Mouse (Mus musculus): ENCODE measurements around the gene Pax7. TPM values are rescaled to one million over a fixed set of nuclear protein-coding genes. Genes with fewer than 3 reads are reported as not detected.
A peak's percentile ranks its signal among the peaks of the same experiment; 100 is the strongest.

Pax7 gene
- not detected in 2 replicates for total RNA-seq (2021)
- long read RNA-seq = 0 reads

DNA sequence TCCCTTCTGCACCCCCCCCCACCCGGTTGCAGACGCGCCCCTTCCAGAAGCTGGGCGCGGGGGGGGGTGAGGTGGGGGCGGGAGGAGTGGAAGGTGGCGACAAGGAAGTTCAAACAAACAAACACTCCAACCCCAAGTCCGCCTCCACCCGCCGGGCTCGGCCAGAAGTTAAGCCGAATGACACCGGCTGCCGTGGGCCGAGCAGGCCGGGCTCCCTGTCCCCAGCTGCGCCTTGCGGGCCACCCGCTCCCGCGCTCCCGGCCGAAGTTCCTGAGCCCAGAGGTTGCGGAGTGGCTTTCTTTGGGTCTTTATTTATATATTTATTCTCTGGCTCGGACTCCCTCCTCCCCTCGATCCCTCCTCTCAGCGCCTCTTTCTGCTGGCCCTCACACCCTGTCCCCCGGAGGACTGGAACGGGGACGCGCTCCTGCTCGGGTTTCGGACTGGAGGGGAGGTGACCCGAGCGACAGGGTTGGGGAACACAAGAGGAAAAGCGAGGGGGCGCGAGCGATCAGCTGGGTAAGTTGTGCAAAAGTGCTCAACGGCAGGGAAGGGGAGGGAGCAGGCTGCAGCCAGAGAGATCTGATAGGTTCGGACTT, at the start of gene Pax7:
Gene Pax7, minus strand, starts transcription at position 493 of the 599 bp plus-strand sequence.
- peak; percentile 26 for DNase-seq

- DNase-seq = no peak
Measured at GRCm38 (mm10) chr4:139881796-139882195, 48.5 kb upstream of the Pax7 start.

GRCm38 (mm10) chr4:139879324-139879723, 46.0 kb upstream of the Pax7 start:
- no peak for DNase-seq

DNA sequence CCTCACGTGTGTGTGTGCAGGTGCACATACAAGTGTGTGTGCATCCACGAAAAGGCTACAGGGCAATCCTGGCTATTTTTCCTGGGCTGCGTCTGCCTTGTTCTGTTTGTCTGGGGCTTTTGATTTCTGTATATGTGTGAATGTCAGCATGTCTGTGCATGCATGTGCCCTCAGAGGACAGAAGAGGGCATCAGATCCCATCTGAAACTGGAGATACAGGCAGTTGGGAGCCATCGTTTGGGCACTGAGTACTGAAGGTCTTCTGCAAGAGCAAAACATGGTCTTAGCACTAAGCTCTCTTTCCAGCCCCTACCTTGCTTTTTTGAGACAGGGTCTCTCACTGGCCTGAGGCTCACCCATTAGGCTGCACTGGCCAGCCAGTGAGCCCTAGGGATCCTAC, 45.1 kb upstream of the Pax7 start:
- DNase-seq = no peak

DNA sequence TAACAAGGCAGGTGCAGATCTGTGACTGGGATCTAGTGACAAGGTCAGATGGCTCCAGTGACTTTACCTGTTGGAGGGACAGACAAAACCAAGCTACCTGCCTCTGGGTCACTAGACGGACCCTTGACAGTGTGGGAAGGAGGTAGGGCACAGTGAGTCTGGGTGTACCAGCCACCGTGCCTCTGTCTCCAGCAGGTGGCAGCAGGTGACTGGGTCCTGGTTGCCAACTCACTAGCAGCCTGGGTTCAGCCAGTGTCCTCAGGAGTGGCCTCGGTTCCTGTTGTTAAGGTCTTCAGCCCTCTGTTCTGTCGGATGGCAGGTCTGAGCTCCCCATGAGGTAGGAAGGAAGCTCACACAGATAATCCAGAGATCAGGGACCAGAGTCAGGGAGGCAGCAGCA, 43.9 kb upstream of the Pax7 start:
- peak; percentile 80 for DNase-seq

DNA sequence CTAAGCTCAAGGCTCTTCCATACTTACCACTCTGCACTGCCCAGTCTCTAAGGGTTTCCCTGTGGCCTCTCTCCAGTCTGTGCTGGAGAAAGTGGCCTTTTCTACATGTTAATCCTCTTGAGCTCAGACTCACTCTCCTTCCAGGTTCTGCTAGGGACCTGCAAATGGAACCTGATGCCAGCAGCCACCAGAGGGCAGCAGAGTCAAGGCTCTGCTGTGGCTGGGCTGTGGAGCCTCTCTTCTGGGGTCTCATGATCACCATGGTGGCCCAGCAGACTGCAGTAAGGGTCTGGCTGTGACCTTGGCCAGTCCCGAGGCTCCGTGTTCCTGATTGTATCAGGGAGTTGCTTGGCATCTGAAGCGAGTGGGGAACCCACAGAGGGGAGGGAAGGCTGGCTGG, 39.3 kb upstream of the Pax7 start:
- peak; percentile 43 for DNase-seq

DNA sequence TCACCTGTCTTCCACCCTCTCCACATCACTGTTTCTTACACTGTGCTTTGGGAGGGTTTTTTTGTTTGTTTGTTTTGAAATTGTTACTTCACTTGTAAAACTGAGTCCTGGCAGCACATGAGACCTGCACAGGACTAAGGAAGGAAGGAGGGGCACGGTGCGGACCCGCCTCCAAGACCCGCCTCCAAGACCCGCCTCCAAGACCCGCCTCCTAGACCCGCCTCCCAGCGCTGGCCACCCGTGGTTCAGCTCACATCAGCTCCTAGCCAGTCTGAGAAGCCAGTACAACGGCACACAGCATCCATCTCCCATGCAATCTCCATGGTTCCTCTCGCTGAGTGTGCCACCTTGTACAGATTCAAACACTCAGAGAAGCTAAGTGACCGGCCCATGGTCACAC, 38.4 kb upstream of the Pax7 start:
- no peak for DNase-seq

- no peak for DNase-seq
Measured at GRCm38 (mm10) chr4:139863218-139863617, 29.9 kb upstream of the Pax7 start.

DNA sequence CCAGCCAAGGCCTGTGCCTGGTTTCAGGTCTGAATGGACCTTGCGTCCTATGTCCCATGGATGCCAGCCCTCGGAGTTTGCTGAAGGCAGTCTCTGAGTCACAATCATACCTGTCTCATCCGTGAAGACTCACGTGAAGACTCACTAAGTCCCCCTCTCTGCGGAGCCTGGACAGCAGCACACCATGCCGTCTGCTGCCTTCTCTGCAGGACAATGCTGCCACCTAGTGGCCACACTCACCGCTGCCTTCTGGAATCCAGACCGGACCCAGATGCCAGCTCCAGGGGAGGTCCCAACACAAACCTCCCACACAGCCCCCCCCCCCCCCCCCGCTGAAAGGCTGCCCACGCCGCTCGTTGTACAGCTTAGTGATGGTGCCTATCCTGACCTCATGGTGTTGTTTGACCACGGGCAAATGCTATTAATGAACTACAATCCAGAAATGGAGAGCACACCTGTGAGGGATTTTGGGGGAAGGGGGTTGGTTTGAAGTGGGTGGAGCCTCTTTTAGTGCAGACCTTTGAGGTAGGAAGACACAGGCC, 25.4 kb upstream of the Pax7 start:
- peak; percentile 88 for DNase-seq

DNA sequence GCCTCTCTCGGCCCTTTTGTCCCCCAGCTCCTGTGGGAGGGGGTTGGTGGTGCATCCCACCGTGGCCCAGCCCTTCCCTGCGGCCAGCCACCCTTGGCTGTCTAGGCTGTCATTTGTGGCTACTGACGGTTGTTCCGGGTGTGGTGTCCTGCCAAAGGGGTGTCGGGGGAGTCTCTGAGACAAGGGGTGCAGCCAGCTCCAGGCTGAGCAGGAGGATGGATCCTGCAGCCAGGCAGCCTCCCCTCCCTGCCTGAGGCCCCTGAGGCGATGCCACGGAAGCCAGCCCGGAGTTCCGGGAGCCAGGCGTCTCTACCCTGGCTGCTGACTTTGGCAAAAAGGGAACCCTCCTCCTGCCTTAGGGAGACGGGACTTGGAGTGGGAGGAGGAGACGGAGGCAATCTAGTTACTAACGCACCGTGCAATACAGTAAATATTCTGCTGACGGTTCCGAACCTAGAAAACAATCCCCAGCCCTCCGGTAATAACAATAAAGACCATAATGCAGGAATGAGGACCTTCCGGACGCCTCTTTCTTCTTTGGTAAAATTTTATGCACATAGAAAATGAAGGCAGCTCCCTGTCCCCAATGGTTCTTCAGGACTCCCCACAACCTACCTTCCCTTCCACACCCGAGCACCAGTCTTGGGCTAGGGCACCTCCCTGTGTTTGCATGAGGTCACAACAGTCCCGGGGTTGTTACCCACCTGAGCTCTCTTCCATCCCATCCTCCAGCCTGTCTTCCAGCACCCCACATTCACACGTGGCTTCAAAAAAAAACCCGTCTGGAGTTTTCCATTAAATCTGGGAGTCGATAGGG, 19.1 kb upstream of the Pax7 start:
- no peak for DNase-seq

GRCm38 (mm10) chr4:139851387-139851786, 18.1 kb upstream of the Pax7 start:
- no peak for DNase-seq

DNA sequence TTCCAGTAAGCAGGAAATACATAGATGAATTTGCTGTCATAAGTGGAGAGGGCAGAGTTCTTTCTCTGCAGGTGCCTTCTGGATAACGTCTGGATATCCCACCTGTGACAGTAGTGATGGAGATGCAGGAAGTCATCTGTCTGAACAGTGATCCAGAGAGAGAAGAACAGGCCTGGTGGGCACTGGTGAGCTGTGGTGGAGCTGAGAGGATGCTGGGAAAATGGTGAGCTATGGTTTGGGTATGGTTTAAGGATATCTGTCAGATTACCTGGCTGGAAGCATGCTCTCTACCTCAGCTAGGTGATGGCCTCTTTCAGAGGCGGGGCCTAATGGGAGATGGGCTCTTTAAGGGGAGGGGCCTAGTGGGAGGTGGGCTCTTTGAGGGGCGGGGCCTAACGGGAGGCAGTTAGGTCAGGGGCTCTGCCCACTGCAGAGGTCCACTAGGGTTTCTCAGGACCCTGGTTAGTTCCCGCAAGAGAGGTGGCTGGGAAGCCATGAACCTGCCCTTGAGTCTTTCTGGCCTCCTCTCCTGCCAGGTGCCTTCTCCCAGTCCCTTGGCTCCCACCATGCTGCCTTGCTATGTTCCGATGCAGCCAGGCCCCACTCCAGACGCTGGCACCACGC, 17.3 kb upstream of the Pax7 start:
- DNase-seq = no peak

DNA sequence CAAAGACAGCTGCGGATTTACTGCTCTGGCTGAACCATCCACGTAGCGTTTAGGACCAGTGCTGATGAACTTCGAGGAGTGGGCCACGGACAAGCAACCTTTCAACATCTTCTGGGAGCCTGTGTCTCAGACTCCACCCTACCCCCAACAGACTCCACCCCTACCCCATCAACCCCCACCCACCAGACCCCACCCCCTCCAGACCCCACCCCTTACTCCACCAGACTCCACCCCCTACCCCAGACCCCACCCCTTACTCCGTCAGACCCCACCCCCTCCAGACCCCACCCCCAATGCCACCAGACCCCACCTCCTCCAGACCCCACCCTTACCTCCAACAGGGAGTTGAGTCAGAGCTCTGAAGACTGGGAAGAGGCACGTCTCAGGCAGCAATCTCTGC, 10.1 kb upstream of the Pax7 start:
- no peak for DNase-seq

- DNase-seq = no peak
Measured at GRCm38 (mm10) chr4:139842919-139843318, 9.6 kb upstream of the Pax7 start.

GRCm38 (mm10) chr4:139840939-139841500, 7.7 kb upstream of the Pax7 start:
- no peak for DNase-seq

GRCm38 (mm10) chr4:139840442-139840841, 7.1 kb upstream of the Pax7 start:
- DNase-seq = no peak

GRCm38 (mm10) chr4:139836681-139837080, 3.4 kb upstream of the Pax7 start:
- no peak for DNase-seq

- DNase-seq = no peak
Measured at GRCm38 (mm10) chr4:139836196-139836595, 2.9 kb upstream of the Pax7 start.

GRCm38 (mm10) chr4:139833817-139834401, 581 bp upstream of the Pax7 start:
- no peak for DNase-seq

GRCm38 (mm10) chr4:139832281-139833035, 870 bp downstream of the Pax7 start:
- DNase-seq = no peak

GRCm38 (mm10) chr4:139831501-139832230, 1.7 kb downstream of the Pax7 start:
- DNase-seq = no peak

Measured in adrenal gland, postnatal 25 days (tissue).